Mouse (Mus musculus) mature B cell (primary cell): ENCODE results near the gene Syngr1.

ENCODE experiments used
- in situ Hi-C: fragments of 300-500 bp; cut with MboI; formaldehyde crosslinking; loops from 2 replicates; pipeline ENCODE4 v1.14.3; 2019

The Syngr1 gene

GRCm38 (mm10) chr15:80090155-80090554 is 979 bp upstream of the Syngr1 start:
- in situ Hi-C loops = no loop called here

GRCm38 (mm10) chr15:80090741-80091120 is 403 bp upstream of the Syngr1 start:
- in situ Hi-C loops = no loop called here

GRCm38 (mm10) chr15:80092041-80092441 is 907 bp downstream of the Syngr1 start:
- in situ Hi-C loops = no loop called here

- in situ Hi-C loops = no loop called here
Observed at GRCm38 (mm10) chr15:80092599-80092998, 1.5 kb downstream of the Syngr1 start.

GRCm38 (mm10) chr15:80094201-80094600 is 3.1 kb downstream of the Syngr1 start:
- in situ Hi-C loops = no loop called here

- in situ Hi-C loops = no loop called here
Observed at GRCm38 (mm10) chr15:80095596-80095995, 4.5 kb downstream of the Syngr1 start.

- in situ Hi-C loops = no loop called here
Observed at GRCm38 (mm10) chr15:80096406-80096805, 5.3 kb downstream of the Syngr1 start.

- in situ Hi-C loops = no loop called here
Observed at GRCm38 (mm10) chr15:80096946-80097881, 6.1 kb downstream of the Syngr1 start.

GRCm38 (mm10) chr15:80097999-80098461 is 6.9 kb downstream of the Syngr1 start:
- in situ Hi-C loops = no loop called here

GRCm38 (mm10) chr15:80098809-80099208 is 7.7 kb downstream of the Syngr1 start:
- in situ Hi-C loops = no loop called here

GRCm38 (mm10) chr15:80099477-80099876 is 8.3 kb downstream of the Syngr1 start:
- in situ Hi-C loops = no loop called here

- in situ Hi-C loops = no loop called here
Observed at GRCm38 (mm10) chr15:80100196-80100595, 9.1 kb downstream of the Syngr1 start.

GRCm38 (mm10) chr15:80100871-80101270 is 9.7 kb downstream of the Syngr1 start:
- in situ Hi-C loops = no loop called here

GRCm38 (mm10) chr15:80101503-80101902 is 10.4 kb downstream of the Syngr1 start:
- in situ Hi-C loops = no loop called here

GRCm38 (mm10) chr15:80102495-80102894 is 11.4 kb downstream of the Syngr1 start:
- in situ Hi-C loops = no loop called here

- in situ Hi-C loops = no loop called here
Observed at GRCm38 (mm10) chr15:80105490-80106410, 14.6 kb downstream of the Syngr1 start.

- in situ Hi-C loops = no loop called here
Observed at GRCm38 (mm10) chr15:80107143-80107542, 16.0 kb downstream of the Syngr1 start.

GRCm38 (mm10) chr15:80107575-80107974 is 16.4 kb downstream of the Syngr1 start:
- in situ Hi-C loops = no loop called here

GRCm38 (mm10) chr15:80111436-80111835 is 20.3 kb downstream of the Syngr1 start:
- in situ Hi-C loops = no loop called here

GRCm38 (mm10) chr15:80112499-80112898 is 21.4 kb downstream of the Syngr1 start:
- in situ Hi-C loops = no loop called here

GRCm38 (mm10) chr15:80114414-80114813 is 23.3 kb downstream of the Syngr1 start:
- in situ Hi-C loops = no loop called here

GRCm38 (mm10) chr15:80115256-80115655 is 24.1 kb downstream of the Syngr1 start:
- in situ Hi-C loops = no loop called here
